Comparison of ENCODE assay signal across 23 mouse cellular contexts in genomic region chr4:142074060-142074732, GRCm38 (mm10). TPM values are rescaled to one million over a fixed set of nuclear protein-coding genes. Genes with fewer than 3 reads are reported as not detected.
DNase-seq lines count a peak whose midpoint lies in the region; ATAC-seq and TF ChIP-seq lines count a peak whose summit lies in the region.
"Had no signal": no experiment of that assay in that cellular context is flagged by ENCODE, and none has a peak within 500 bp of the region (broad histone marks: within the 10 kb centered on the region; RNA-seq: fewer than 3 reads in every experiment).

No protein-coding gene starts in this region.

- H3K4me1 ChIP-seq in liver, adult 2 months (ENCODE audit: control insufficient read depth, insufficient read depth, low read length) = peaks cover 12% of the 10 kb centered on the region
- H3K4me1 ChIP-seq in ES-E14 (ENCODE audit: control insufficient read depth in 2 of 2, insufficient read depth in 2 of 2, low read length in 2 of 2, poor library complexity in 1 of 2) = peaks cover 42 to 48% of the 10 kb centered on the region in 2 experiments
- peaks cover 61% of the 10 kb centered on the region for H3K4me1 ChIP-seq in stomach, embryonic 16.5 days (ENCODE audit: control insufficient read depth, insufficient read depth, low read length)

- no peak for TF ChIP-seq POLR2A in liver, adult 2 months (IDR thresholded peaks at IDR 0.05; ENCODE audit: extremely low read depth, insufficient read depth, low read length)

- WGBS in liver, adult 2 months = 71% methylated on average over 13 of the region's 13 CpGs
- 63% methylated on average over 13 of the region's 13 CpGs for WGBS in stomach, embryonic 16.5 days

- no peak overlapping the region for H3K4me2 ChIP-seq in stomach, embryonic 16.5 days (ENCODE audit: low read depth, low read length)
- H3K4me2 ChIP-seq: embryonic facial prominence, embryonic 15.5 days; forebrain, embryonic 12.5 days; heart, embryonic 11.5 days; midbrain, embryonic 12.5 days; neural tube, embryonic 15.5 days had no signal

- no peak for ATAC-seq in stomach, embryonic 16.5 days (ENCODE audit: insufficient read depth, low FRiP score)
- no peak for ATAC-seq in erythroblast, adult 5-6 weeks (replicated peaks; ENCODE audit: low FRiP score, poor library complexity, severe bottlenecking)
- ATAC-seq: hindbrain, embryonic 16.5 days had no signal

- no peak overlapping the region for H3K4me3 ChIP-seq in liver, adult 2 months (ENCODE audit: insufficient read depth, low read depth, low read length)
- H3K4me3 ChIP-seq in ES-E14 (ENCODE audit: insufficient read depth in 1 of 2, low read depth in 1 of 2, low read length in 2 of 2, poor library complexity in 1 of 2, severe bottlenecking in 1 of 2) = no peak overlapping the region
- no peak overlapping the region for H3K4me3 ChIP-seq in stomach, embryonic 16.5 days (replicated peaks; ENCODE audit: low read length)
- H3K4me3 ChIP-seq: embryonic facial prominence, embryonic 15.5 days; forebrain, embryonic 12.5 days; midbrain, embryonic 12.5 days; myocyte; neural tube, embryonic 15.5 days had no signal

- no peak overlapping the region for H3K9ac ChIP-seq in liver, adult 2 months (ENCODE audit: low read depth, low read length)
- no peak overlapping the region; the same call in 1 of the 2 replicates for H3K9ac ChIP-seq in ES-E14 (ENCODE audit: insufficient read depth, low read depth, low read length, poor library complexity, severe bottlenecking)
- no peak overlapping the region for H3K9ac ChIP-seq in stomach, embryonic 16.5 days (ENCODE audit: low read length)
- H3K9ac ChIP-seq: embryonic facial prominence, embryonic 15.5 days; forebrain, embryonic 12.5 days; liver, embryonic 14.5 days; midbrain, embryonic 12.5 days; neural tube, embryonic 15.5 days had no signal

- H3K79me2 ChIP-seq in liver, adult 2 months (ENCODE audit: control insufficient read depth, insufficient read depth, low read length) = peaks cover 5% of the 10 kb centered on the region; the same call in 1 of the 2 replicates

- no peaks in the 10 kb centered on the region for H3K36me3 ChIP-seq in liver, adult 2 months (ENCODE audit: control insufficient read depth, insufficient read depth, low read length)
- H3K36me3 ChIP-seq in ES-E14 (ENCODE audit: control insufficient read depth, insufficient read depth, low read length, poor library complexity, severe bottlenecking) = no peaks in the 10 kb centered on the region
- H3K36me3 ChIP-seq in stomach, embryonic 16.5 days (ENCODE audit: control insufficient read depth, insufficient read depth, low read length) = no peaks in the 10 kb centered on the region
- H3K36me3 ChIP-seq: embryonic facial prominence, embryonic 15.5 days; forebrain, embryonic 12.5 days; midbrain, embryonic 12.5 days; neural tube, embryonic 15.5 days had no signal

- H3K27ac ChIP-seq in liver, adult 2 months (replicated peaks; ENCODE audit: insufficient read depth, low read depth, low read length) = peak overlapping the region; percentile 43
- peak overlapping the region; percentile 70; the same call in 1 of the 2 replicates for H3K27ac ChIP-seq in ES-E14 (ENCODE audit: insufficient read depth, low read depth, low read length, poor library complexity, severe bottlenecking)
- peak overlapping the region; percentile 44; the same call in 1 of the 2 replicates for H3K27ac ChIP-seq in stomach, embryonic 16.5 days (ENCODE audit: low read length)
- H3K27ac ChIP-seq: embryonic facial prominence, embryonic 15.5 days; forebrain, embryonic 12.5 days; liver, embryonic 14.5 days; midbrain, embryonic 12.5 days; neural tube, embryonic 15.5 days had no signal

- no peak for TF ChIP-seq CTCF in liver, adult 2 months (IDR thresholded peaks at IDR 0.05; ENCODE audit: low read depth, low read length)

- H3K9me3 ChIP-seq in ES-E14 (ENCODE audit: control insufficient read depth, insufficient read depth, low read depth, low read length) = no peaks in the 10 kb centered on the region
- H3K9me3 ChIP-seq in stomach, embryonic 16.5 days (replicated peaks; ENCODE audit: control insufficient read depth, low read length) = no peaks in the 10 kb centered on the region
- H3K9me3 ChIP-seq: embryonic facial prominence, embryonic 15.5 days; forebrain, embryonic 12.5 days; midbrain, embryonic 12.5 days; neural tube, embryonic 15.5 days had no signal

- DNase-seq in liver, adult 2 months (ENCODE audit: extremely low read depth, low read depth, low spot score) = no peak
- no peak for DNase-seq in liver
- DNase-seq in ES-E14 (ENCODE audit: low read depth, low spot score) = no peak
- DNase-seq in induced T-regulatory cell, adult 2 months (ENCODE audit: low read depth) = peak; percentile 27
- DNase-seq in urinary bladder, postnatal 10 days (ENCODE audit: low spot score) = no peak
- DNase-seq: adrenal gland, adult 2 months; cerebellum, adult 9-10 months; gastrocnemius, postnatal 25 days; heart, postnatal 4 days; kidney, adult 9 months; layer of hippocampus, postnatal 36 days; lung, postnatal 14 days; right cerebral cortex, postnatal 25 days had no signal

- in situ Hi-C loops in ES-E14 (cut with MboI; ENCODE audit: low sequenced_read_pairs in 2 of 2, unreplicated experiment in 2 of 2) = no loop called here

- H3K27me3 ChIP-seq in liver, adult 2 months (ENCODE audit: control insufficient read depth, insufficient read depth, low read length) = no peaks in the 10 kb centered on the region
- H3K27me3 ChIP-seq in stomach, embryonic 16.5 days (ENCODE audit: control insufficient read depth, insufficient read depth, low read length) = no peaks in the 10 kb centered on the region
- H3K27me3 ChIP-seq: embryonic facial prominence, embryonic 15.5 days; neural tube, embryonic 15.5 days had no signal

TF ChIP-seq in ES-E14, 5 proteins besides CTCF, POLR2A, EP300 and RAD21:
- TF ChIP-seq ZNF384 (IDR thresholded peaks at IDR 0.05; ENCODE audit: low read depth, low read length) = no peak
- TF ChIP-seq HCFC1 (IDR thresholded peaks at IDR 0.05; ENCODE audit: borderline replicate concordance, insufficient read depth, low read length) = no peak
- no peak for TF ChIP-seq ZC3H11A (IDR thresholded peaks at IDR 0.05; ENCODE audit: borderline replicate concordance, low read depth, low read length)
- TF ChIP-seq MAFK (IDR thresholded peaks at IDR 0.05; ENCODE audit: insufficient read depth, low read depth, low read length) = no peak
- TF ChIP-seq CHD2 (IDR thresholded peaks at IDR 0.05; ENCODE audit: low read depth, low read length) = no peak

RNA-seq across cellular contexts. Expression of gene Tmem51, which starts 9.9 kb away (rescaled TPM):
- total RNA-seq in liver, adult 2 months (2014; rRNA removed) = 4.1 and 6.8 TPM in 2 replicates
- polyA plus RNA-seq in liver, adult 2 months (2012; rRNA removed) = 4.0 and 13.3 TPM in 2 replicates
- total RNA-seq in ES-E14 (2012; rRNA removed) = 13.6 and 24.0 TPM in 2 replicates
- polyA plus RNA-seq in stomach, embryonic 16.5 days (2015; fragmentation: Nextera tagmentation; extraction: Ambion mirVana) = 79.2 and 87.9 TPM in 2 replicates
- 4.6 and 8.1 TPM in 2 replicates for total RNA-seq in erythroblast, adult 5-6 weeks (2015; ENCODE audit: low replicate concordance)
- 1.4 and 2.9 TPM in 2 replicates for total RNA-seq in erythroblast, adult 5-6 weeks (2017; ENCODE audit: low replicate concordance)
- polyA plus RNA-seq: myocyte had no signal

RNA-seq across cellular contexts. Expression of gene Fhad1, which starts 59.3 kb away (rescaled TPM):
- total RNA-seq in liver, adult 2 months (2014; rRNA removed) = 0.40 and 2.4 TPM in 2 replicates
- 0.06 and 0.41 TPM in 2 replicates for polyA plus RNA-seq in liver, adult 2 months (2012; rRNA removed)
- total RNA-seq in ES-E14 (2012; rRNA removed) = 0.49 and 0.74 TPM in 2 replicates
- polyA plus RNA-seq in stomach, embryonic 16.5 days (2015; fragmentation: Nextera tagmentation; extraction: Ambion mirVana) = 5.3 and 5.8 TPM in 2 replicates
- total RNA-seq in erythroblast, adult 5-6 weeks (2015; ENCODE audit: low replicate concordance) = not detected in 2 replicates
- 0.17 TPM in 1 of 2 replicates, not detected in the other for total RNA-seq in erythroblast, adult 5-6 weeks (2017; ENCODE audit: low replicate concordance)
